Mouse (Mus musculus) olfactory bulb, adult 2 months (tissue): ENCODE measurements around the gene Xylb.

ENCODE experiments used
- CTCF ChIP-seq: fragments of 200-500 bp; IDR thresholded peaks from 2 replicates; pipeline ENCODE4 v1.5.1; 2012; ENCODE audit warnings: low read depth, mild to moderate bottlenecking, low read length, moderate library complexity; ENCODE audit not compliant: insufficient read depth
- POLR2A ChIP-seq: fragments of 200-500 bp; IDR thresholded peaks from 2 replicates; pipeline ENCODE4 v1.6.1; 2012; ENCODE audit warnings: mild to moderate bottlenecking, low read depth, low read length, moderate library complexity; ENCODE audit not compliant: insufficient read depth

GRCm38 (mm10) chr9:119320446-119320845 lies 36.7 kb upstream of the Xylb start:
- TF ChIP-seq CTCF (no peak), POLR2A (no peak)
